Mouse (Mus musculus) R1 (cell line): ENCODE data around the gene Mrtfb.

Experiments used
- DNase-seq: peaks from one replicate; pipeline ENCODE4 v3.0.0-alpha.2; 2018; ENCODE audit warnings: low read depth, low spot score

Mrtfb gene

DNA sequence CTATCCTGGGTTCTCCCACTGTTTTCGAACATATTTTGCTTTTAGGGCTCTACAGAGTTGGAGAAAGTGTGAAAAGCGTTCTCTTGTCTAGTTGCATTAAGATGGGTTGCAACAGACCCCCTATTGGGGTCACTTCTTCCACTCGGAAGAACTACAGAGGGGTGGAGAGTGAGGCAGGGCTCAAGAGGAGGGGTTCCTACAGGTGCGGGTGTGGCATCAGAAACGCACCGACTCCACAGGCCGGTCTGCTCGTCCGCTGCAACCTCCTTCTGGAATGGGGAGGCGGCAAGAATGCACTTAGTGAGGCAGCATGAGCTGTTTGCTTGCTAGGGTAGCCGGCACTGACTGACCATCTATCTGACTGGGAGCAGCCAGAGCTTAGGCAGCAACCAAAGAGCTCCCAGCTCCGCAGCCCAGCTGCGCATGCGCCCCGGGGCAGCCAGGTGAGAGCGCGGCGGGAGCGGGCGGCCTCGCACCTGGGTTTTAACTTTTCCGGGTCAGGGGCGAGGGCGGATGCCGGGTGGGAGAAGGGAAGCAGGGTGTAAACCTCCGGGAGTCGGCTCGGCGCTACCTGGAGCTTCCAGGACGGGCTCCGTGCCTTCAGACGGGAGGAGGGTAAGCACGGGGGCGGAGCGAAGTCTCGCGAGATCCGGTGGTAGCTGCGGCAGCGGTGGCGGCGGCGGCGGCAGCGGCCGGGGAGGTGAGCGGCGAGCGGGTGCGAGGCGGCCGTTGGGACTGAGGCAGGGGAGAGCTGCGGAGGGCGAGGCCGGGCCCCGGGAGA, at the start of gene Mrtfb:
Gene Mrtfb (plus strand): TSS at position 627 of the 781 bp plus-strand sequence.
- DNase-seq = peak; percentile 87

DNA sequence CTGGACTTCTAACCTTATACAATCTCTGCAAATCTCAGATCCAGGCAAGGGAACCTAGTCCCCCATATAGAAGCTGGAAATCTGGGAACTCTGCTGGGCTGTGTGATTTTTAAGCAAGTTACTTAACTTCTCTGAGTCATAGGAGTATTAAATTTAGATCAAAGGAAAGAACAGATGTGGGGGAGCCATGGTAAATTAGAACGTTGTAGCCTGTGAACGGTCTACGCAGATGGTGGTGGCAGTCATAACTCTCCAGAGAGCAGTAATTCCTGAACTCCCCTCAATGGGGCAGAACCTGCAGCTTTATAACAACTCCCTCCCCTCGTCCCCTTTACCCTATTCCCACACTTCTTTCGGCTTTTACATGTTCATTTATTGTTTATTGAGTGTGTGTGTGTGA, 48.6 kb upstream of the Mrtfb start:
- no peak for DNase-seq

DNA sequence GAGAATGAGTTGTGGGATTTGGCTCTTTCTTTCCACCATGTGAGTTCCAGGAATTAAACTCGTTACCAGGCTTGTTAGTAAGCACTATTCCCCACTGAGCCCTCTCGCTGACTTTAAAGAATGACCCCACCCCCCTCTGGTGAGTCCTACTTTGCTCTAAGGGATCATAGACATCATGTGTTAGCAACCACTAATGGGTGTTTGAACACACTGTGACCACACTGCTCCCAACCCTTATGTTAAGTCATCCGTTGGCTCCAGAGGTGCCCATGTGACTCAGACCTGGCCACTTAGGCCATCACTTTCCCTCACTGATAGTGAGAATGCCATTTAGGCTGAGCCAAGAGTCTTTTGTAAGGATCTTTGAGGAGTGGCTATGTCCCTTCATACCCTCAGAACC, 48.2 kb upstream of the Mrtfb start:
- DNase-seq = no peak

DNA sequence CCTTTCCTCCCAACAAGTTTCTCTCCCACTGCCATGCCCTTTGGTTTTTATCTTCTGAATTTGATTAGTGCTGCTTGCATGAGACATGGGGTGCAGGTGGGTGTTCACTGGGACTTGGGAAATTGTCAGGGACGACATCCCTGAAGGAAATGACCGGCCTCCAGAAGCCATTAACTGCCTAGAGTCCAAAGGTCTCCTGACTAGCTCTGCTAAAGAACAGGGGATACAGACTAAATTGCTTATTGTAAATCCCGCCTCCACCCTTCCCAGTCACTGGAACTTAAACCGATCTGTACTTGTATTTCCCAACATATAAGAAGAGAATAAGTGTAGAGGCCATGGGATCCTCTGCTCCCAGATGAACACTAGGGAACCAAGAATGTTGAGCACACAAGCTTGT, 43.5 kb upstream of the Mrtfb start:
- DNase-seq = no peak

DNA sequence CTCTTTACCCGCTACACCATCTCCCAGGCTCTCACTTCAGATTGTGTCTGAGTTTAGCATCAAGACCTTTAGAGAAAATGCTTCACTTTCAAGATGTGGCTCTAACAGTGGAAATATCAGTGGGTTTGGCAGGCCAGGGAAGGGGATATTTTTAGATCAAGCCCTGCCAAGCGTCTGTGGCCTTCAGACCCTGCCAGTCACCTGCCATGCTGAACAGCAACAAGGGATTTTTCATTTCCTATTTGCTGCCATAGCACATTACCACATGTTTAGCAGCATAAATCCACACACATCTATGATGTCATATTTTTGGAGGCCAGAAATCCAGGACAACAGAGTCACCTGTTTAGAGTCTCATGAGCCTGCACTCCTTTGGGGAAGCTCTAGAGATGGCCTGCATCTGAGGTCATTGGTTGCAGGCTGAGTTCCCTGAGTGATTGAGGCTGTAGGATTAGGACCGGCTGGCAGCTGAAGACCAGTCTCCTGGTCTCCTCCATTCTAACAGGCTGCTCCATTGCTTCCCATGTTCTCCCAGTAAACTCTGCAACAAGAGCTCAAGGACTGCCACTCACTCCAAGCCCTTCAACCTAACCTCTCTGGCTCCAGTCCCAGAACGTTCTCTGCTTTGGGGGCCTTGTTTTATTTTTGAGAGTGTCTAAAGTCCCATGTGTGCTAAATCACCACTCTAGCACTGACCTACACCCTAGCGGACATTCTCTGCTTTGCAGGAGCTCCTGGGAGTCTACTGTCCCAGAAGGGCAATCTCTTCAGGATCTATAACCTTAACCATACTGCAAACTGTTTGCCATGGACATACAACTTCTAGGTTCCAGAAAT, 39.9 kb upstream of the Mrtfb start:
- peak; percentile 17 for DNase-seq

DNA sequence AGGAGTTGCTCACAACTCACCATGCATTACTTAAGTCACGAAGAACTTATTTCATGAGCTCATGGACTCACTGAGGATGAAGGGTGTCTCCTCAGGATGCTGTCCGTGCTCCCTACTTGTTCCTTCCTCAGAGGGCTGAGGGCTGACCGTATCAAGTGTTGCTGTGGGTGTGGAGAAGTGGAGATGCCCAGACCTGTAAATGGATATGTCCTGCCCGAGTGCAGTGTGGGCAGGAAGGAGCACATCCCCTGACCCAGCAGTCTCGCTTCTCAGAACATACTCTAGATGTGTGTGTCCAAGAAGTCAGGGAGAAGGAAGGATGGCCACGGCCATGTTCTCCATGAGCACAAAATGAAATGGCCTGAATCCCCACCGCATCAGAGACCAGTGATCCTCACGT, 38.3 kb upstream of the Mrtfb start:
- no peak for DNase-seq

DNA sequence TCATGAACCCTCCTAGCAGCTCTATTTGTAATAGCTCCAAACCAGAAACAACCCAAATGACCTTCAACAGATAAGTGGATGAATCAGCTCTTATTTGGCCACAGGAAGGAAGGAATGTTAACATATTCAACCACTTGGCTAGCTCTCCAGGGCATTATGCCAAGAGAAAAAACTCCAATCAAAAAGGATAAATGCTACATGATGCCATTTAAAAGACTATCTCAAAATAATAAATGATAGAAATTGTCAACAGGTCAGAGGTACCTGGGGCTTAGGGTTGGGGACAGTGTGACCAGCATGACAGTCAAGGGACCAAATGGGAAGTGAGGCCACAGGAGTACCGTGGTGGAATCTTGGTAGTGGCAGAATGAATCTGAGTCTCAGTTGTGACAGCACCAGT, 34.8 kb upstream of the Mrtfb start:
- DNase-seq = no peak

DNA sequence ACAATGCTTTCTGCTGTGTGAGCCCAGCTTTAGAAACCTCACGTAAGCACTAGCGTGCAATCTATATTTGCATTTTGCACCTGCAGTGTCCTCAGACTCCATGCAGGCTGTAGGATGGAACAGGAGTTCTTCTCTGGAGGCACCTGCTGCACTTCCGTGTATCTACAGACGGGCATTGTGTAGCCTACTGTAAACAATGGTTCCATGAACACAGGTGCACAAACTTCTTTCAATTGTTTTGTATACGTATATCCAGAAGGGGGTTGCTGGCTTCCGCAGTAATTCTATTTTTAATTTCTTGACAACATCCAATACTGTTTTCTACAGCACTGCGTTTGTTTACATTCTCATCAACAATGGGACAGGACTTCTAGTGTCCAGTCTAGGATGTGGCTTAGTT, 24.2 kb upstream of the Mrtfb start:
- no peak for DNase-seq

DNA sequence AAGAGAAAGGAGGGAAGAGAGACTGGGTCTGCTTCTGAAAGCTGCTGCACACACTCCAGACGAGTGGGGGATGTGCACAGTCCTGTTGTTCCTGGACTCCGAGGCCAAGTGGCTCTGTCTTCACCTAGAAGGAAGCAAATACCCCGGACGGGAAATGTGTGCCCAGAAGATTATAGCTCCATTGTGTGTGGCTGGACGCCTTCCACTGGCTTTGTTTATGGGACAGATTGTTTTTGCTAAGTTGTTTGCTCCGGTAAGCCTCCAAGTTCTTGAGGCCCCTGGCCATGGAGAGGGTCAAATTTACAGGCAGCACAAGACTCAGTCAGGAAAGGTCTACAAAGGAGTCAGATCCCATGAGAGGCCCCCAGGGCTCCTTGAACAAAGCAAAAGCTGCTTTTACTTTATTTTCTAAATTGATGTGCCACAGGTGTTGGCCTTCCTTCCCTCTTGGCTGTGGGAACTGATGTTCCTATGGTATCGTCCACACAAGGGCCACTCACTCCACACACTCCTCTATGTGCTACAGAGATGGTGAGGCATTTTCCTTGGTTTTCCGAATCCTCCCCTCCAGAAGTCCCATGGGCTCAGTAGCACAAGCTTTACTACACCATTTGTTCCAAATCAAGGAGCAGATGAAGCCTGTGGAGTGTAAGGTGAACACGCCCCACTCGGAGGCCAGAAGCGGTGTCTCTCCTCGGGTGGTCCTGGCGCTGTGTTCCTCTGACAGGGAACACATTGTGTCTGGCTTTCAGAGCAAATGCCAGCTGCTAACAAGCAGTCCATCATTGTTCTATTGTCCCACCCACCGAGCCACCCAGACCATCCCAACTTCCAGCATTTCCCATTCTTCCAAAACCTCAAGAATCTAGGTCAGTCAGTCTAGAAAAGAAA, 23.1 kb upstream of the Mrtfb start:
- DNase-seq = peak; percentile 25

DNA sequence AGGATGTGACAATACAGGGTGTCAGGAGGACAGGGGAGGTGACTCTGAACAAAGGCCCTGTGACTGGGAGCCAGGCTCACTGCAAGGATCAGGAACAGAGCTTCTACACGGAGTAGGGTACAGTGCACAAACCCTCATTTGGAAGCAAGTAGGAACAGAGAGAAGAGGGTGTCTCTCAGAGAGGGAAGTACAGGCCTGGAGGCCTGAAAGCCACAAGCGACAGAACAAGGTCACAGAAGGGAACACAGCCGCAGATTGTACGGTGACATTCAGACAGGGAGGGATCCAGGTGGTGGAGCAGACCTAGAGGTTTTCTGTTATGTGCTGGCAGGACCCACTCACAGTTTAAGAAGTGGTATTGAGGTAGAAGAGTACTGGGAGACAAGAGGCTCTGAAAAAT, 17.2 kb upstream of the Mrtfb start:
- no peak for DNase-seq

DNA sequence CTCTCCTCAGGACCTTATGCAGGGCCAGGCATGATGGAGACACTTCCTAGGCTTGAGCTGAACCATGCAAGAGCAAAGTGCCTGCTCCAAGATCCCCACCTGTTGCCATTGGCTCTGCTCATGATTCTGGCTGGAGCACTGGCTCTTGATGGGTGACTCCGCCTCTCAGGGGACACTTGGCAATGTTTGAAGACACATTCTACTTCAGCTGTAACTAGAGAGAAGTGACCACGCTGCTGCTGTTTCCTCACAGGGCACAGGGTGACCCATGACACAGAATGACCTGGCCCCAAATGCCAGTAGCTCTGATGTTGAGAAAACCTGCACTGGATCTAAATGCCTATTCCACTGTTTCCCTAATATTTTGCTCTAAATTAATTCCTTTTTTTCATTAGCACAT, 16.7 kb upstream of the Mrtfb start:
- DNase-seq = no peak

DNA sequence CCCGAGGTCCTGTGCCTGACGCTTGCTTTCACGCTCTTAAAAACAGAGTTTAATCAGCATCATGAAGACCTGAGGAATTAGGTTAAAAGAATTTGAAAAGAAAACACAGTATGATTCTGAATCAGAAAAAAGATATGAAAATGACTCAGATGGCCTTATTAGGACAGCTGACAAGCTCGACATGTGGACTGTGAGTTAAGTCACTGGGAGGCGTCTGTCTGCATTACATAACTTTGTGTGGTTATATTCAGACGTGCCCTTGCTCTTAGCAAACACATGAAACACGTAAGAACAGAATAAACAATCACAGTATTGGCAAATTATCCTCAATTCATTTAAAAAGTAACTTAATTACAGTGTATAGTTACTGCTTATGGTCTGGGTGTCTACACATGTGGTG, 16.0 kb upstream of the Mrtfb start:
- no peak for DNase-seq

DNA sequence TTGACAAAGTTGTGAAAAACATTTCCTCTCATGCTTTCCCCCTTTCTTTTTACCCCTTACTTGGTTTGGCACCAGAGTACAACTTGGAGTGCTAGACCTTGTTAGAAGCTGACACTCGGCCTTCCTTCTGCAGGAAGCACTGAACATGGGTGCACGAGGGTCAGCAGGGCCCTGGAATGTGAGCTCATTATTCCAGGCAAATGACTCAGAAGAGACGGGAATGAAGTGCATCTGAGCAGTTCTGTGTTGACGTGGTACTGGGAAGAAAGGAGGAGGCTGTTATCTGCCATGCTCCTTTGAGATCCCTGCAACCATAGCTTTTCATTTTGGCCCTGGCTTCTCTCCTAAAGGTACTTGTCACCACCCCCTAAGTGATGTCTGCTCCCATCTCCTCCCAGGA, 10.6 kb upstream of the Mrtfb start:
- no peak for DNase-seq

DNA sequence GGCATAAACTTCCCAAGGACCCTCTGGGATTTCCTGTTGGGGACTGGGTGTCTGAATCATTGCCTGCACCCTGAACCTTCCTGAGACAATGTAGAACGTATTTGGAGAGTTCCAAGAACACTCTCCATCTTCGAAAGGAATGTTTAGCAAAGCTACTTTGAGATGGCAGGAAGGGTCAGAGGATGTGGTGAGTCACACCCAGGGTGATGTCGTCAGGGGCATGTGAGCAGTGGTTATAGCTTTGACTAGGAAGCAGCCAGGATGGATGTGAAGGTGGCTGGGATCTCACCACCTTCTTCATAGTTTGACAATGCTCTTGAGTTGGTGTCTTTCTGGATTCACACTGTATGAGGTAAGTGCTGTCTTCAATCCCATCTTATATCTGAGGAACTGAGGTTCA, 9.4 kb upstream of the Mrtfb start:
- DNase-seq = no peak

DNA sequence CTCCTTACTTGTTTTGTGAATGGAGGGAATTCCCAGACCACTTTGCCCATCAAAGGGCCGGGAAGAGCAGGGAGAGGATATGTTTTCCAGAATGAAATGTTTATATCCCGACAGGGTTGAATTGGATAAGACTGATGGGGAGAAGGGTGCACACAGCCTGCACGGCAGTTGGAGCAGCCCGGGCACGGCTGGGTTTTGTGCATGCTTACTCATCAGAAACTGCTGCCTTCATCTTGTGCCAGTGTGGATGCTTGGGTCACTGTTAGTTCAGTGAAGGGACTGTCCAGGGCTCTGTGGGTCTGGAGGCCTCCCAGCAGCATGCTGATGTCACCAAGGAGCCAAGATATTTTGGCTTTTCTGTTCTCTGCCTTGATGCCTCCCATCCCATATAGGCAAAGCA, 6.2 kb upstream of the Mrtfb start:
- no peak for DNase-seq

DNA sequence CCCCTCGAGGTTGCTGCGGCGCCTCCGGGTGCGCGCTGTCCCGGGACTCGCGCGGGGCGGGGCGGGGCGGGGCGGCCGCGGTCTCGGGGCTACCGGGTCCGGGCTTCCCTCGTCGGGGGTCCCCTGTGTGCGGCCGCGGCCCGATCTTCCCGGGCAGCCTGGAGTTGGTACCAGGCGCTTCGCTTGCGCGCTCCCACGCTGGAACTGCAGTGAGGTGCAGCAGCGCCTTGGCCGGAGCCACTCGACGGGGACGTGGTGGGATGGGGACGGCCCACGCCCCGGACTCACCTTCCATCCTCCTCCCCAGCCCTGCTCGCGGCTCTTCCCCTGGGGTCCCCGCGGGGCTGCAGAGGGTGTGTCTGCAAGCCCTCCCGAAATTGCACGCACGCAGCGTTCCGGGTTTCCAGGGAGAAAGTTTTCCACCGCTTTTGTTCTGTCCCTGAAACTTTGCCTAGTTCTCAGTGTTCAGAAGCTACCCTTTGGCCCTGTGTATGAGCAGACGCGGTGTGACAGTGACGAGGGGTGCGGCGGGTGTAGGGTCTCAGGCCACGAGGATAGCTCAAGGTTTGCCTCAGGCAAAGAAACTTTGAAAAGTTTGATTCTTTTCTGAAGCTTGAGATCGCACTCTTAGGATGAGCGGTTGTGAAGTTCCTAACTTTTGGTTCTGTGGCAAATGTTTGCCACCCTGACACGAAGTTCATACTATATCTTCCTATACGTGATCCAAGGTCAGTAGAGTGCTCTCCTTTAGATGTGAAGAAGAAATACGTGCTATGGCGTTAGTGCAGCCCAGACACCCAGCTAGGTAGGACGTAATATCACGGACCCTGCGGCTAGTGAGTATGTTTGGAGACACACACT, 616 bp downstream of the Mrtfb start:
- DNase-seq = peak; percentile 66

DNA sequence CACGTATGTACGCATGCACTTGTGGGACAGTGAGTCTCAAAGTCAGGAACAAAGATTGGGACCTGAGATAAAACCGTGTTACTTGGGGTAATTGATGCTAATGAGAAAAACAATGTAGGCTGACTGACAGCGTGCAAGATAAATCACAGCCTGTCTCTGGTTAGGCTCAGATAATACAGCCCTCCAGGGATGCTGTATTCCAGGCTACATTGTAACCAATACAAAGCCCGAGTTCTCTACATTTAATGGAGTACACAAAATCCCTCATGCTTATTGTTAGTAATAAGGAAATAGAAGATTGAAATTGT, 1.2 kb downstream of the Mrtfb start:
- DNase-seq = no peak

DNA sequence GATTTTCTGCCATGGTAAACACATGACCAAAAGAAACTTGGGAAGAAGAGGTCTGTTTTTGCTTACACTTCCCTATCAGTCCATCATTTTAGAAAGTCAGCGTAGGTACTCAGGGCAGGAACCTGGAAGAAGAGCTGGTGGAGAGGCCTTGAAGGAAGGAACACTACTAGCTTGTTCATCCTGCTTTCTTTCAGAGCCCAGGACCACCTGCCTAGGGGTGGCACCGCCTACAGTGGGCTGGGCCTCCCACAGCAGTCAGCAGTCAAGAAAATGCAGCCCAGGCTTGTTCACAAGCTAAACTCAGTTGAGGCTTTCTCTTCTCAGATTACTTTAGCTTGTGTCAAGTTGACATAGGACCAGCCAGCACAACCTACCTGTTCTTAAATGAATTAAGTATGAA, 2.7 kb downstream of the Mrtfb start:
- peak; percentile 28 for DNase-seq

DNA sequence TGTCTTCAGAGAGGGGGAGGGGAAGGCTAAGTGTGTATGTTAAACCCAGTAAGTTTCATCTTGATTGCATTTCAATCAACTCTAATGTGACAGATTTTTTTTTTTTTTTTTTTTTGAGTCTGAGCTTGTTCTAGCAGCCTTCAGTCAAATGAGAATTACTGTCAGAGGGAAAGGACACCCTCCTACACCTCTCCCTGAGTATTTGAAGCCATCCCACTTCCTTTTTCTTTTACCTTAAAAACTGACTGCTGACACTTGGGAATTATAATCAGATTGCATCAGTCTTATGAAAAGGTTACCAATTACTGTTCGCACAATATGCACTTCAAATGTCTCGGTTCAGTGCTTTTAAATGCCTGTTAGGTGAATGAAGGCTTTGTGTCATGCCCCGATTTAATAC, 10.0 kb downstream of the Mrtfb start:
- DNase-seq = no peak

DNA sequence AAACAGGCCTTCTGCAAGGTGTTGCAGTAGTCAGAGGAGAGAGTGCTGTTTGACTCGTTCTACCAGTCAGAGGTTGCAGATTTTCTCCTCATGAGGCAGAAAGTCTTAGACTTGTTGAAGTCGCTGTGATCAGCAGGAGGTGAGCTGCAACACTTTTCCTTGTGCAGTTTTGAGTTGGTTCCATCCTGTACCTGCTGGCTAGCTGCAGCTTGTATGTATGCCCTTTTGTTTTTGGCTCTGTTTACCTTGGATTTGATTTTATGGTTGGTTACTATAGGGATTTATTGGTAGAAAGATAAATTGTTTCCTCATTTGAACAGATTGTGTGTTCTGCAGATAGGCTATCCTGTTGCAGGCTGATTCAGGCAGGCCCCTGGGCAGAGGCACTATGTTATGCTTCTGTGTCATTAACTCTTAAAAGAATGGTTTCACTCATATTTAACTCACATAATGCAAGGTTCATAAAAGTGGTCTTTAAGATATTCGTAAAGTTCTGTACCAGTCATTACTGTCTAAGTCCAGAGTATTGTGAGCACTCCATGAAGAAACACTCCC, 11.1 kb downstream of the Mrtfb start:
- no peak for DNase-seq

DNA sequence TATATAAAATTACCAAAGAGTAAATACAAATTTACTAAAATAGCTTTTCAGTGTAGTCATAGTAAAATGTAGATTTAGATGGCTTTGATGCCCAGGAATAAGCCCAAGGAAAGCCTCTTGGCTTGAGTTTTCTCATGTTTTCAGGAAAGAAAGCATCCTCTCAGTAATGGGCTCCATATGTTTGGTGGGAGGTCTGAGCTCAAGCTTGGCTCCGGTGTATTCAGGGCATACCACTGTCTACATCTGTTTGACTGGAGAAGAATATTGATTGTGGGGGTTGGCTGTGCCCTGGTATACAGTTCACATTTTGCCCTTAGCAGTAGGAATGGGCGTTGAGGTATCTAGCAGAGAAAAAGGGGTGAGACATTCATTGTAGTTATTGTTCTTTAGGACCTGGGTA, 13.1 kb downstream of the Mrtfb start:
- DNase-seq = no peak
